Mouse (Mus musculus) midbrain, embryonic 14.5 days (tissue): ENCODE data around the gene Ednra. TPM values are rescaled to one million over a fixed set of nuclear protein-coding genes. Genes with fewer than 3 reads are reported as not detected.

Experiments
- ATAC-seq: fragments of 200-750 bp; cut with Nextera tagmentation; 2 replicates; pipeline ENCODE4 v1.8.0; 2017; ENCODE audit warnings: moderate number of reproducible peaks, moderate library complexity; ENCODE audit not compliant: low FRiP score, low TSS enrichment
- DNase-seq: peaks from one replicate; pipeline ENCODE4 v3.0.0-alpha.2; 2015
- H3K27ac ChIP-seq: fragments of 300-500 bp; sonication (generic); replicated peaks from 2 replicates; pipeline ENCODE4 v1.5.1; 2014; ENCODE audit warnings: mild to moderate bottlenecking, low read depth, low read length, moderate library complexity
- H3K27me3 ChIP-seq: fragments of 300-500 bp; sonication (generic); 2 replicates; pipeline ENCODE4 v1.6.1; 2014; ENCODE audit warnings: low read length, control low read depth, mixed read lengths; ENCODE audit not compliant: control insufficient read depth, insufficient read depth
- H3K36me3 ChIP-seq: fragments of 300-500 bp; sonication (generic); 2 replicates; pipeline ENCODE4 v1.6.1; 2014; ENCODE audit warnings: low read length, control low read depth; ENCODE audit not compliant: control insufficient read depth, insufficient read depth
- H3K4me1 ChIP-seq: fragments of 300-500 bp; sonication (generic); 2 replicates; pipeline ENCODE4 v1.6.1; 2014; ENCODE audit warnings: mild to moderate bottlenecking, antibody characterized with exemption, low read length, control low read depth; ENCODE audit not compliant: control insufficient read depth, insufficient read depth
- H3K4me2 ChIP-seq: fragments of 300-500 bp; sonication (generic); 2 replicates; pipeline ENCODE4 v1.6.1; 2014; ENCODE audit warnings: mild to moderate bottlenecking, low read length, moderate library complexity
- H3K4me3 ChIP-seq: fragments of 300-500 bp; sonication (generic); replicated peaks from 2 replicates; pipeline ENCODE4 v1.5.1; 2014; ENCODE audit warnings: low read depth, low read length
- H3K9ac ChIP-seq: fragments of 300-500 bp; sonication (generic); replicated peaks from 2 replicates; pipeline ENCODE4 v1.6.1; 2014; ENCODE audit warnings: mild to moderate bottlenecking, low read length, moderate library complexity
- H3K9me3 ChIP-seq: fragments of 300-500 bp; sonication (generic); 2 replicates; pipeline ENCODE4 v1.6.1; 2016; ENCODE audit warnings: low read length, control low read depth, mixed read lengths; ENCODE audit not compliant: control insufficient read depth
- WGBS: fragments of 180-500 bp; shearing (Covaris S2); extraction: QIAGEN DNeasy Blood & Tissue Kit; methylation state at CpG from one replicate; pipeline ENCODE4 v1.1.7; 2014; 5-methylcytosine and 5-hydroxymethylcytosine counted together
- polyA plus RNA-seq: library from polyadenylated mRNA; unstranded; fragments of >200 nt; fragmentation: Nextera tagmentation; extraction: Ambion mirVana; gene quantifications from 2 replicates; pipeline ENCODE4 v1.2.1, GENCODE M21; 2014

The Ednra gene
- polyA plus RNA-seq, 1 experiment from 2014 or later: 7.1 TPM

DNA sequence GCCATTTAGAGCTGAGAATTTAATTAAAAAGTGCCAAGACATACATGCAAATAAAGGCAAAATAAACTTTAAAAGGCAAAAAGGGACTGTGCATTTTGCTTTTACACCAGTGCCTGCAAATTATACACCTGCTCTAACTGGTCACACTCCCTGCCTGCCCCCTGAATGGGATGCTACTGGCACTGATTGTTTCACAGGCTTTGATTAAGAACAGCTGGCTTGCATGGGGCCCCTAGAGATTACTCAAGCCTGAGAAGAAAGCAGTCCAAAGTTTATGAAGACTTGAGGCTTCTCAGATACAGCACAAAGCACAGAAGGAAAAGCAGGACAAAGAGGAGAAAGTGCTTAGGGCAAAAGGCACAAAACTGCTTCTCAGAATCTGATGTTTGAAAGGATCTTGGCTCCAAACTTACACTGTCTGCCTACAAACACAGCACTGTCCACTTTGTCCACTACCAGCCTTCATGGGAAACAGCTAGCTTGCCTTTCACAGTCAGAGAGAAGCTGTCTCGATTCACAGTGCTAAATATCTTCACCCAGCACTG, 73.5 kb downstream of the Ednra start:
- WGBS: 52% methylated on average over 1 of the region's 1 CpGs

DNA sequence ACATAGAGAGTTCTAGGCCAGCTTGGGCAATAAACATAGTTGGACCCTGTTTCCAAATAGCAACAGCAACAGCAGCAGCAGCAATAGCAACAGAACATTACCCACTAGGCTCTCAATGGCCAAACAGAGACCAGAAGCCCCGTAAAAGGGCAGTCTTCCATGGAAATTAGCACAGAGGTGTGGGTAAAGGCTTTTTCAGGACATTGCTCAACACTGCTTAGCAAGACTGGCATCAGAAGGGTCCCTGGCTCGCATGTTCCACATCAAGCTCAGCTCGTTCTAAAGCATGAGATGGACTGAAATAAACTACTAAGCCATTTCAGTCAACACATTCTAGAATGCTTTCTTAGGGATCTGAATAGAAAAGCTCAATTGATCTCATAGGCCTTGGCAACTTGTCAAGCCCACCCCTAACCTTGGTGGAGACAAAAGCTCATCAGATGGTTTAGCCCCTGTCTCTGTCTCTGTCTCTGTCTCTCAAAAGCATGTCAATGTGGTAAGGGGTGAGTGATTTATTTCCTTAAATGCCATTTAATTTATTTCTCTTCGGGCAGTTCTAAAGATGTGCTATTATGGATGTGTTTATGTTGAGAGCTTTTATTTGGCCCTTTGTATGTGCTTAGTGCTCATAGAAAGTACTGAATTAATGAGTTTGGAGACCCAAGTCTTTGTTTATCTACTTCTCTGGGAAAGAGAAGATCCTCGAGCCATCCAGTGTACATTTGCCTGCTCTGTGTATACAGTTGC, 84.0 kb downstream of the Ednra start:
- DNase-seq (no peak), ATAC-seq (no peak)
- Histone ChIP-seq H3K27ac (no peak overlapping the region), H3K9me3 (no peaks in the 10 kb centered on the region), H3K4me3 (no peak overlapping the region), H3K4me1 (no peaks in the 10 kb centered on the region), H3K9ac (no peak overlapping the region), H3K4me2 (no peak overlapping the region), H3K27me3 (no peaks in the 10 kb centered on the region), H3K36me3 (no peaks in the 10 kb centered on the region)
- 67% methylated on average over 5 of the region's 5 CpGs for WGBS

More for the DNA sequence above, 73.5 kb downstream of the Ednra start:
- Histone ChIP-seq H3K4me1 (no peaks in the 10 kb centered on the region), H3K4me3 (no peak overlapping the region), H3K9me3 (no peaks in the 10 kb centered on the region), H3K27ac (no peak overlapping the region), H3K27me3 (no peaks in the 10 kb centered on the region), H3K4me2 (no peak overlapping the region), H3K36me3 (no peaks in the 10 kb centered on the region), H3K9ac (no peak overlapping the region)
- DNase-seq: no peak
- no peak for ATAC-seq

DNA sequence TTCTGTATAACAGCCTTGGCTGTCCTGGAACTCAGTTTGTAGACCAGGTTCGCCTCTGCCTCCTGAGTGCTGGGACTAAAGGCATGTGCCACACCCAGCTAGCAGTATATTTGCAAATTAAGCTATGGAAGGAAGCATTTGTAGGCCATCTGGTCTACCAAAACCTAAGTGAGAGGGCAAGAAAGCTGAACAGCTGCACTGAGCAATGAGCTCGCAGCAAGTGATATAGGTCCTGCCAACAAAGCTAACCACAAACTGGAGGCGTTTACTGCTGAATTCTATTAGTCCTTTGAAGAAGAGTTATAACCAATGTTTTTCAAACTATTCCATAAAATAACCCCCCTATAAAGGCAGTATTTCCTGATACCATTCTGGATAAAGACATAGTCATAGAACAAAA, 86.7 kb downstream of the Ednra start:
- DNase-seq (no peak), ATAC-seq (no peak)
- Histone ChIP-seq H3K36me3 (no peaks in the 10 kb centered on the region), H3K4me2 (no peak overlapping the region), H3K27me3 (no peaks in the 10 kb centered on the region), H3K4me3 (no peak overlapping the region), H3K9ac (no peak overlapping the region), H3K4me1 (no peaks in the 10 kb centered on the region), H3K9me3 (no peaks in the 10 kb centered on the region), H3K27ac (no peak overlapping the region)
- 96% methylated on average over 3 of the region's 3 CpGs for WGBS

DNA sequence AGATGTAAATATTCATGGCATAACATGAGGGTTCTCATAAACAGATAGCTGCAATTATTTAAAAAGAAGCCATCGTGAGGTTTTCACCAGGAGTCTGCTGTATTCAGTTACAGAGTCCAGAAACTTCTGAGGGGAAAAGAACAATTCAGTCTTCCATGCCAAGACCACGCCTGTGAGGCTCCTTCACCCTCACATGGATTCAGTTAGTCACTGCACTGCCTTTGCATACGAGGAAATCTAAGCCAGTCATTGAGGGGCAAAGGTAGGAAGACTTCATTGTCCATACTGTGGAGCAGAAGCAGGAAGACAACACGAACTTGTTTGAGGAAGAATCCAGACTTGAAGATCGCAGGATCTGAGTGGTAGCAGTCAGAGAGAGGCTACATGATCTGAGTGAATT, 90.2 kb downstream of the Ednra start:
- Histone ChIP-seq H3K4me2 (no peak overlapping the region), H3K9ac (no peak overlapping the region), H3K36me3 (no peaks in the 10 kb centered on the region), H3K9me3 (no peaks in the 10 kb centered on the region), H3K27ac (no peak overlapping the region), H3K27me3 (no peaks in the 10 kb centered on the region), H3K4me3 (no peak overlapping the region), H3K4me1 (no peaks in the 10 kb centered on the region)
- DNase-seq: no peak
- ATAC-seq: no peak
- WGBS: 84% methylated on average over 5 of the region's 5 CpGs

DNA sequence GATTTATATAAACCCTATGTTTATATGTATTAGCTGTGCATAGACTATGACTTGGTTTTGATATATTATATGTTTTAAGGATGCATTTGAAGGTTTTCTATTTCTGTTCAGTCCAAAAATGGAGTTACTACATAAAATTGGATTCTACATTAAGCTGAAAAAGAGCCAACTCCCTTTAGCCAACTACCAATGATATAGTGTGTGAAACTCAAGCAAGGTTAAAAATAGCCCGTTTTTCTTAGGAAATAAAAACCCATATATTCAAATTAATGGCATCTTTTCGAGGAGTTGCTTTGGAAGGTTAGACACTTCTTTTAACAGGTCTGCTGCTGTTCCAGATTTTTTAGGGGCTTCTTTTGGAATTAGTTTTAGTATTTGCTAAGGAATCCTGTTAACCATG, 91.1 kb downstream of the Ednra start:
- Histone ChIP-seq H3K27me3 (no peaks in the 10 kb centered on the region), H3K36me3 (no peaks in the 10 kb centered on the region), H3K4me3 (no peak overlapping the region), H3K27ac (no peak overlapping the region), H3K9me3 (no peaks in the 10 kb centered on the region), H3K9ac (no peak overlapping the region), H3K4me1 (no peaks in the 10 kb centered on the region), H3K4me2 (no peak overlapping the region)
- ATAC-seq (no peak), DNase-seq (no peak)
- 89% methylated on average over 2 of the region's 2 CpGs for WGBS

DNA sequence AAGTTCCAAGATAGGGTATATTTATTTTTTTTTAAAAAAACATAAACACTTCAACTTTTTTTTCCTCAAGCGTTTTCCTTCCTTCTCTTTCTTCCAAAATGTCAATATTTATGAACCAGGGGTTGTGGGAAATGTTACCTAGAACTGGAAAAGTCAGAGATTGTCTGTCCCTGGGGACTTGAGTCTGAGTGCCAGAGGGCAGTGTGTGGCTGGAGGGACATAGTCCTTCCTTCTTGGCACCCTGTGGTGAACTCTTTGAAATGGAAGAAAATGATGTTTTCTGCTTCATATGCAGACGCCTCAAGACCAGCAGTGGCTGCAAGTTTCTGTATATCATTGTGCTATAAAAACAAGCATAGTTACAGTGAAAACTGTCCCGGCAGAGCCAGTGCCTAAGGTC, 93.6 kb downstream of the Ednra start:
- no peaks in the 10 kb centered on the region for H3K36me3 ChIP-seq
- no peak overlapping the region for H3K4me2 ChIP-seq
- H3K9me3 ChIP-seq: no peaks in the 10 kb centered on the region
- H3K27ac ChIP-seq: no peak overlapping the region
- DNase-seq: peak; percentile 39
- H3K4me3 ChIP-seq: no peak overlapping the region
- H3K4me1 ChIP-seq: no peaks in the 10 kb centered on the region
- WGBS: 45% methylated on average over 3 of the region's 3 CpGs
- no peaks in the 10 kb centered on the region for H3K27me3 ChIP-seq
- ATAC-seq: no peak
- no peak overlapping the region for H3K9ac ChIP-seq

DNA sequence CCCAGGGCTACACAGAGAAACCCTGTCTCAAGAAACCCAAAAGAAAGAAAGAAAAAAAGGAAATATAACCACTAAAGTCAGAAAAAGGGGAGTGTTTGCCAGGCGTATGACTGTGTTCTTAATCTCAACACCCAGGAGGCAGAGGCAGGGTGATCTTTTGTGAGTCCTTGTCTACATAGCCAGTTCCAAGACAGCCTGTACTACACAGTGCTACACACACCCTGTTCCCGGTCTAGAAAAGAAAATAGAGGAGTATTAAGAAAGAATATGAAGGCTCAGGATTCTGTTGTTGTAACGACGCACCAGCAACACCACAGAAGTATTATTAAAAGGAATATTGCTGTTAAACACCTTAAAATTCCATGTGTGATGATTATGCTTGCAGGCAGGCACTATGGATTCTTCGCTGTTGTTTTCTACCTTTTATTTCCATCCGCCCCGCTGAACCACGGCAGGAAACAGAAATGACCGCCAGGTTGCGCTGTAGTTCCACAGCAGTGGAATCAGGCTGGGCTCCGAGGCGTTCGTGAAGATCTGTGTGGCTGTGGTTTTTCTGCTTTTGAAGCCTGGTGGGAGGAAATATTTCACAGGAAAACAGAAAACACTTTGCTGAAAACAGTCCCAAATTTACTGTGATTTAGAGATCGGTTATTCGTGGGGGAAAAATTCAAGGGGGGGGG, 94.3 kb downstream of the Ednra start:
- no peak overlapping the region for H3K27ac ChIP-seq

DNA sequence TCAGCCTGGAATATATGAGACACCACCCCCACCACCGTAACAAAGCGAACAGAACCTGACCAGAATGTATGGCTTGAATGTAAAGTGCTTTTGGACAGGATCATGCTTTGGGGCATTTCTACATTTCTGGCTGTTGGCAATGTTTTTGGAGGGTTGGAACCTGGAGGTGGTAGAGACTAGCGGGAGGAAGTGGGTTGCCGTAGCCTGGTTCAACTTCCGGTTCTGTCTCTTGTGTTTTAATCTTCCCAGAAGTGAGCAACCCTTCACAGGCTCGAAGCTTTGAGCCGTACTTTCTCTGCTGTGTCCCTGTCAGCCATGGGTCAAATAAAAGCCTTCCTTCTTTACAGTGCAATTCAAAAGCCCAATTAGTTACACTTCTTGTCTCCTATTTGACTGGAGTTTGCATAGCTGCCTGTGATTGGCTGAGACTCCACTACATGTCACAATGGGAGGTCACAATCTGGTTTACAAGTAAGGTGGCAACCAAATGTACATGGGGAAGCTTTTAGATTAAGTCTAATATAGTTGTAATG, 100.5 kb downstream of the Ednra start:
- H3K4me1 ChIP-seq: no peaks in the 10 kb centered on the region
- ATAC-seq (peak; percentile 58; the same call in 1 of the 2 replicates), DNase-seq (peak; percentile 3)
- H3K9ac ChIP-seq: no peak overlapping the region
- no peaks in the 10 kb centered on the region for H3K36me3 ChIP-seq
- no peaks in the 10 kb centered on the region for H3K27me3 ChIP-seq
- H3K4me3 ChIP-seq: no peak overlapping the region
- no peak overlapping the region for H3K4me2 ChIP-seq
- no peak overlapping the region for H3K27ac ChIP-seq
- WGBS: 60% methylated on average over 7 of the region's 7 CpGs
- H3K9me3 ChIP-seq: no peaks in the 10 kb centered on the region

More for the DNA sequence above, 94.3 kb downstream of the Ednra start:
- Histone ChIP-seq H3K4me1 (no peaks in the 10 kb centered on the region), H3K4me3 (no peak overlapping the region), H3K4me2 (no peak overlapping the region), H3K9ac (no peak overlapping the region), H3K9me3 (no peaks in the 10 kb centered on the region), H3K36me3 (no peaks in the 10 kb centered on the region), H3K27me3 (no peaks in the 10 kb centered on the region)
- DNase-seq (peak; percentile 95), ATAC-seq (peak; percentile 88; the same call in 1 of the 2 replicates)
- 18% methylated on average over 15 of the region's 15 CpGs for WGBS
